Mouse (Mus musculus) CH12.LX (cell line): ENCODE measurements around the gene Olfr1264. TPM values are rescaled to one million over a fixed set of nuclear protein-coding genes. Genes with fewer than 3 reads are reported as not detected.

Experiments used
- DNase-seq: peaks from one replicate; pipeline ENCODE4 v3.0.0-alpha.2; 2013; ENCODE audit errors: extremely low read depth
- H3K27ac ChIP-seq: 2 replicates; pipeline ENCODE4 v1.5.1; 2012; ENCODE audit warnings: low read depth, mild to moderate bottlenecking, control low read depth, moderate library complexity; ENCODE audit not compliant: insufficient read depth
- H3K27me3 ChIP-seq: replicated peaks from 2 replicates; pipeline ENCODE3; 2012; ENCODE audit warnings: inconsistent platforms
- H3K36me3 ChIP-seq, 2 experiments: replicated peaks in 1 of 2; 2 replicates each; pipeline versions ENCODE3 to v1.6.1; 2012; ENCODE audit warnings: inconsistent platforms in 1 of 2, low read length in 1 of 2, mild to moderate bottlenecking in 1 of 2, mixed read lengths in 1 of 2, moderate library complexity in 1 of 2; ENCODE audit not compliant: control insufficient read depth in 1 of 2, insufficient read depth in 1 of 2
- H3K4me1 ChIP-seq, 2 experiments: 2 replicates each; pipeline ENCODE4 v1.6.1; 2012; ENCODE audit warnings: inconsistent platforms in 1 of 2, moderate library complexity in 1 of 2; ENCODE audit not compliant: insufficient read depth in 2 of 2, control insufficient read depth in 1 of 2
- H3K4me2 ChIP-seq: 2 replicates; pipeline ENCODE4 v1.6.1; 2012; ENCODE audit warnings: low read depth, mild to moderate bottlenecking, control low read depth; ENCODE audit not compliant: poor library complexity, insufficient read depth, severe bottlenecking
- H3K4me3 ChIP-seq, 3 experiments: fragments of 150-350 bp in 1 of 3; sonication (generic) in 1 of 3; replicated peaks in 1 of 3; 2 replicates each; pipeline versions ENCODE3 to v1.5.1; 2011 to 2012; ENCODE audit warnings: low read depth in 2 of 3, low read length in 2 of 3, mild to moderate bottlenecking in 2 of 3, moderate library complexity in 2 of 3, control low read depth in 1 of 3, improper control_type of control experiment in 1 of 3, inconsistent platforms in 1 of 3, mixed read lengths in 1 of 3; ENCODE audit not compliant: poor library complexity in 1 of 3
- H3K79me2 ChIP-seq: replicated peaks from 2 replicates; pipeline ENCODE4 v1.6.1; 2012; ENCODE audit warnings: mild to moderate bottlenecking, moderate library complexity; ENCODE audit not compliant: control insufficient read depth, poor library complexity, insufficient read depth, severe bottlenecking; ENCODE audit errors: extremely low read depth
- H3K9ac ChIP-seq: 2 replicates; pipeline ENCODE4 v1.6.1; 2012; ENCODE audit warnings: low read depth, mild to moderate bottlenecking, control low read depth, moderate library complexity; ENCODE audit not compliant: insufficient read depth
- H3K9me3 ChIP-seq: replicated peaks from 2 replicates; pipeline ENCODE3; 2012; ENCODE audit warnings: low read length, inconsistent platforms, mixed read lengths
- CHD2 ChIP-seq: IDR thresholded peaks from 2 replicates; pipeline ENCODE4 v1.6.1; 2011; ENCODE audit warnings: low read length, improper control_type of control experiment
- CTCF ChIP-seq, 2 experiments: IDR thresholded peaks in 1 of 2; conservative IDR thresholded peaks in 1 of 2; 2 replicates each; pipeline ENCODE4 v1.5.1; 2011 to 2012; ENCODE audit warnings: low read depth in 2 of 2, low read length in 2 of 2, improper control_type of control experiment in 1 of 2, inconsistent platforms in 1 of 2, mild to moderate bottlenecking in 1 of 2, moderate library complexity in 1 of 2
- E2F4 ChIP-seq: IDR thresholded peaks from 2 replicates; pipeline ENCODE4 v1.6.1; 2011; ENCODE audit warnings: low read depth, low read length, improper control_type of control experiment; ENCODE audit not compliant: insufficient replicate concordance
- EP300 ChIP-seq: IDR thresholded peaks from 2 replicates; pipeline ENCODE4 v1.6.1; 2011; ENCODE audit warnings: low read length, improper control_type of control experiment
- ETS1 ChIP-seq: conservative IDR thresholded peaks from 2 replicates; pipeline ENCODE4 v1.6.1; 2012; ENCODE audit warnings: low read depth, mild to moderate bottlenecking, inconsistent platforms, low read length, improper control_type of control experiment, moderate library complexity
- IRF4 ChIP-seq: IDR thresholded peaks from 2 replicates; pipeline ENCODE4 v1.6.1; 2014; ENCODE audit warnings: low read depth, mild to moderate bottlenecking, inconsistent platforms, low read length, improper control_type of control experiment
- JUND ChIP-seq: conservative IDR thresholded peaks from 2 replicates; pipeline ENCODE4 v1.6.1; 2011; ENCODE audit warnings: low read depth, low read length, improper control_type of control experiment
- POLR2A ChIP-seq: IDR thresholded peaks from 2 replicates; pipeline ENCODE4 v1.6.1; 2011; ENCODE audit warnings: low read depth, mild to moderate bottlenecking, improper control_type of control experiment, low read length
- POLR2AphosphoS2 ChIP-seq: IDR thresholded peaks from 2 replicates; pipeline ENCODE4 v1.6.1; 2011; ENCODE audit warnings: low read depth, low read length, improper control_type of control experiment
- RAD21 ChIP-seq: IDR thresholded peaks from 2 replicates; pipeline ENCODE4 v1.6.1; 2011; ENCODE audit warnings: low read depth, mild to moderate bottlenecking, low read length, improper control_type of control experiment, moderate library complexity
- RCOR1 ChIP-seq: conservative IDR thresholded peaks from 2 replicates; pipeline ENCODE4 v1.6.1; 2012; ENCODE audit warnings: low read depth, mild to moderate bottlenecking, inconsistent platforms, low read length, improper control_type of control experiment
- ZNF384 ChIP-seq: IDR thresholded peaks from 2 replicates; pipeline ENCODE4 v1.6.1; 2012; ENCODE audit warnings: low read depth, low read length, improper control_type of control experiment, inconsistent platforms
- dilution Hi-C: fragments of 300-500 bp; cut with MboI; formaldehyde crosslinking; loops from 2 replicates; pipeline ENCODE4 v1.14.3; 2020; ENCODE audit warnings: low sequenced_read_pairs; ENCODE audit not compliant: extremely low pct_unique_long_range_greater_than_20kb, extremely low pct_ligation_motif_present
- in situ Hi-C: fragments of 300-500 bp; cut with MboI; formaldehyde crosslinking; loops from 3 replicates; pipeline ENCODE4 v1.14.3; 2019; ENCODE audit warnings: low sequenced_read_pairs, low pct_ligation_motif_present, low pct_unique_long_range_greater_than_20kb, mixed read lengths
- polyA plus RNA-seq: library from polyadenylated mRNA; unstranded; fragments of >175 nt; gene quantifications from 2 replicates; pipeline ENCODE4 v1.2.1, GENCODE M21; 2012; ENCODE audit warnings: low read depth; ENCODE audit not compliant: insufficient read length
- total RNA-seq, 2 experiments: library from RNA; depleted of rRNA; stranded (reverse); fragments of 300-350 nt in 1 of 2; fragments of >200 nt in 1 of 2; gene quantifications; 2 replicates each; pipeline ENCODE4 v1.2.3; 2012 to 2014

Gene Olfr1264
- total and polyA plus RNA-seq, 3 experiments, result not detected

DNA sequence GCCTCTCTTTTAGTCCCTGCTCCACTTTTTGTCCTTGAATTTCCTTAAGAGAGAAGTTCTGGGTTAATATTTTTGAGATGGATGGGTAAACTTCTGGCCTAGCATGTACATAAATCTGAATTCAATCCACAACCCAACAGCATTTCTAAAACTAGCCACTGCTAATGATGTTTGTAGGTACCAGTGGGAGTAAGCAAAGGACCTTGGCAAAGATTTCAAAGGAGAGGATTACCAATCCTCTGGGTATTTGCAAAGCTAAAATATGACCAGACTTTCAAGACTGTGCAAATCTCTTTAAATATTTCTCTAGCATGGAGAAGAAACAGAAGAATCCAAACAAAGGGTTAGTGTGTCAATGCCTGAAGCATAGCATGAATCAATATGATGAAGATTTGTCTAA is 25.5 kb downstream of the Olfr1264 start, which contains the start of gene Olfr1262:
Olfr1262 (plus strand) TSS at position 301 of the 400 bp plus-strand sequence.
- in situ Hi-C loops, result no loop called here

DNA sequence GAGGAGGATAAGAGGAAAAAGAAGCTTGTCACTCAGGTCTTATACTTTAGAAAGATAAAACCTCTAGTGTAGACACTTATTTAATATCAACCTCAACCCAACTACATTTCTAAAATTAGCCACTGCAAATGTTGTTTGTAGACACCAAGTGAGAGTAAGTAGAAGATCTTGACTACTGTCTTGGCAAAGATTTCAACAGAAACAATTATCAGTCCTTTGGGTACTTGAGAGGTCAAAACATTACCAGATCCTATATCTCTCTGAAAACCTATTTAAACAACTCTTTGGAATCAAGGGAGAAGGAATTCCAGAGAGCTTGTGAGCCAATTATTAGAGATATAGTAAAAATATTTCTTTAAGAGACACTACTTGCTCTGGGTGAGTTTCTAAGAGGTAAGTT is 34.5 kb downstream of the Olfr1264 start, which contains the start of gene Olfr1261:
Olfr1261 (plus strand) TSS at position 301 of the 400 bp plus-strand sequence.
- H3K27me3 ChIP-seq, result peaks cover 1% of the 10 kb centered on the region
- H3K4me1 ChIP-seq, result no peaks in the 10 kb centered on the region
- H3K79me2 ChIP-seq, result no peaks in the 10 kb centered on the region
- H3K27ac ChIP-seq, result no peak within 1 kb of the TSS
- no peak within 1 kb of the TSS for H3K4me3 ChIP-seq
- no peak for DNase-seq
- no peak within 1 kb of the TSS for H3K9ac ChIP-seq
- no peak within 1 kb of the TSS for H3K4me2 ChIP-seq
- in situ Hi-C loops (no loop called here), dilution Hi-C loops (no loop called here)
- TF ChIP-seq JUND (no peak), IRF4 (no peak), RAD21 (no peak), ZNF384 (no peak), CTCF (conservative IDR thresholded peaks at IDR 0.05 in 1 of 2, IDR thresholded peaks at IDR 0.05 in 1 of 2; ENCODE audit: low read depth in 2 of 2, low read length in 2 of 2) (no peak), ETS1 (no peak), CHD2 (no peak)
- TF ChIP-seq, all 38 proteins: peak for 0
- H3K9me3 ChIP-seq, result no peaks in the 10 kb centered on the region
- no peaks in the 10 kb centered on the region for H3K36me3 ChIP-seq

More for the DNA sequence above, 25.5 kb downstream of the Olfr1264 start, which contains the start of gene Olfr1262:
- Histone ChIP-seq H3K4me3 (no peak within 1 kb of the TSS), H3K9me3 (no peaks in the 10 kb centered on the region), H3K36me3 (no peaks in the 10 kb centered on the region), H3K4me1 (0 out of 4 replicates have a peak, but pooled peaks cover 0 to 2% of the 10 kb centered on the region in 2 experiments), H3K79me2 (no peaks in the 10 kb centered on the region), H3K9ac (no peak within 1 kb of the TSS), H3K27me3 (no peaks in the 10 kb centered on the region), H3K4me2 (no peak within 1 kb of the TSS), H3K27ac (no peak within 1 kb of the TSS)
- dilution Hi-C loops, result no loop called here
- TF ChIP-seq POLR2A, result no peak
- DNase-seq, result no peak

DNA sequence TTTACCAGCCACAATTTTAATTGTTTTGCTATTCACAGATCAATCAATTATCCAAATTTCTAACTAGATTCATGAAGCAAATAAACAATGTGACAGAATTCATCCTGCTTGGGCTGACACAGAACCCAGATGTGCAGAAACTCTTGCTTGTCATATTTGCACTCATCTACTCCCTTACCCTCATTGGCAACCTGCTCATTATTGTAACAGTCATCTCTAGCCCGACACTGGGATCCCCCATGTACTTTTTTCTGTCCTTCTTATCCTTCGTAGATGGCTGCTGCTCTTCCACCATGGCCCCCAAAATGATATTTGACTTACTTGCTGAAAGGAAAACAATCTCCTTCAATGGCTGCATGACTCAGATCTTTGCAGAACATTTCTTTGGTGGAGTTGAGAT is 47.7 kb downstream of the Olfr1264 start:
- H3K4me3 ChIP-seq, result no peak overlapping the region
- no peaks in the 10 kb centered on the region for H3K9me3 ChIP-seq
- no peaks in the 10 kb centered on the region for H3K4me1 ChIP-seq
- no peaks in the 10 kb centered on the region for H3K36me3 ChIP-seq
- H3K27ac ChIP-seq, result peak overlapping the region; percentile 81
- 0 out of 2 replicates have a peak, but pooled peaks have one; percentile 56 for TF ChIP-seq RCOR1
- TF ChIP-seq RAD21, result no peak
- TF ChIP-seq E2F4, result no peak
- no peak for TF ChIP-seq POLR2AphosphoS2
- TF ChIP-seq EP300, result peak; percentile 46
- TF ChIP-seq IRF4, result peak; percentile 54
- TF ChIP-seq, all 38 proteins: peak for 3
- peak; percentile 2 for DNase-seq
- in situ Hi-C loops (no loop called here), dilution Hi-C loops (no loop called here)
- no peaks in the 10 kb centered on the region for H3K27me3 ChIP-seq
- peak overlapping the region; percentile 32 for H3K9ac ChIP-seq
- no peaks in the 10 kb centered on the region for H3K79me2 ChIP-seq
- H3K4me2 ChIP-seq, result peak overlapping the region; percentile 40
